Mouse (Mus musculus) spleen, embryonic (tissue): ENCODE measurements around the gene Kctd2.
"Not testable (repeated sequence)": the region's sequence is repeated elsewhere in the genome, so short reads cannot be mapped to it uniquely, and the experiment has no call there.

Experiments
- CTCF ChIA-PET: fragments of 350-600 bp; sonication (Branson Sonifier 250); formaldehyde crosslinking; loops from one replicate; lab custom pipeline; 2022; lab: Charles Lee

The Kctd2 gene

GRCm38 (mm10) chr11:115419531-115420237 lies at the start of gene Kctd2, which contains the start of gene Atp5h:
Kctd2 (plus strand) TSS chr11:115420128.
Atp5h (minus strand) TSS chr11:115419962.
- CTCF ChIA-PET = interaction anchor here (1.1 kb wide), 1 partner anchor 16 kb away, joined by 4 read pairs; the partner anchor contains the start of gene Mrpl58

DNA sequence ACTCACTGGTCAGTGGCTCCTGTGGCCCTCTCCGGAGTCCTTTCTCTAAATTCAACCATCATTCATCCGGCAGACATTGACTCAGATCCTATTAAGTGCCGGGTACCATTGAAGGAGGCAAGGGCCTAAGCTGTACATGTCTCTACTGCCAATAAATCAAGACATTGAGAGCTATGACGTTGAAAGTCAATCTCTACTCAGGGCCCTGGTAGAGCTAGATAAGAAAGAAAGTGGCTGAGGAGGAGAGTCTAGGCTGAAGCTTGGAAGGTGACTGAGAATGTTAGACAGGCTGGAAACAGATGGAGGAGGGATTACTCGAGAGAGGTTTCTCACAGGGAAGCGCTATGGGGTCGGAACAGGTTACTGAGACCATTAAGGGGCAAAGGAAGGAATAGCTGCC lies 49.6 kb upstream of the Kctd2 start:
- CTCF ChIA-PET = no interaction called here

GRCm38 (mm10) chr11:115371354-115371753 lies 48.6 kb upstream of the Kctd2 start:
- CTCF ChIA-PET = no interaction called here

DNA sequence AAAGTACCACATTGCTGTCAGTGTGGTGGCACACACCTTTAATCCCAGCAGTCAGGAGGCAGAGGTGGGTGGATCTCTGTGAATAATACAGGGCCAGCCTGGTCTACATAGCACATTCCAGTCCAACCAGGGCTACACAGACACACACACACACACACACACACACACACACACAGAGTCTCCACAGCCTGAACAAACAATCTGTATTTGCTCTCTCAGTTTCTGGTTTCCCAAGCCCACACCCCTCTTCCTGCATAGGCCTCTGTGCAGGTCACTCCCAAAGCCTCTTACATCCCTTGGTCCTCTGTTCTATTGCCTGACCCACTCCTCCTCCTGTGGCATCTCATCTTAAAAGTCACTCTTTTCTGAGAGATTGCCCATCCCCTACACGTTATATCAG lies 47.9 kb upstream of the Kctd2 start:
- CTCF ChIA-PET = no interaction called here

GRCm38 (mm10) chr11:115372737-115373136 lies 47.2 kb upstream of the Kctd2 start:
- CTCF ChIA-PET = no interaction called here

GRCm38 (mm10) chr11:115373805-115374694 lies 45.9 kb upstream of the Kctd2 start:
- CTCF ChIA-PET = no interaction called here

GRCm38 (mm10) chr11:115374695-115375425 lies 45.1 kb upstream of the Kctd2 start:
- CTCF ChIA-PET = no interaction called here

GRCm38 (mm10) chr11:115376722-115377121 lies 43.2 kb upstream of the Kctd2 start:
- CTCF ChIA-PET = no interaction called here

DNA sequence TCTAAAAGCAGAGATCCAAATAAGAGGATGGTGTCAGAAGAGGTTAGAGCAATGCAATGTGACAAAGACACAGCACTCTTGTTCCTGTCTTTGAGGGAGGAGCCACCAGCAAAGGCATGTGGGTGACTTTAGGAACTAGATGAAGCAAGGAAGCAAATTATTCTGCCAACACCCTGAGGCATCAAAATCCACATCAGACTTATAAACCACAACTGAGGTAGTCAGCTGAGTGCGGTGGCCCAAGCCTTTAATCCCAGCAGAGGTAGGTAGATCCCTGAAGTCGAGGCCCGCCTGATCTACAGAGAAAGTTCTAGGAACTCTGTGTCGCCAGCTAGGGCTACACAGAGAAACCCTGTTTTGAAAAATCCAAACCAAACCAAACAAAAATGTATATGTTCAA lies 42.7 kb upstream of the Kctd2 start:
- CTCF ChIA-PET = no interaction called here

- CTCF ChIA-PET = interaction anchor here (0.8 kb wide), 1 partner anchor 24 kb away, joined by 3 read pairs; no protein-coding TSS in a partner anchor
These were observed 42.1 kb upstream of the Kctd2 start for GRCm38 (mm10) chr11:115377854-115378253.

GRCm38 (mm10) chr11:115381276-115381675 lies 38.7 kb upstream of the Kctd2 start:
- CTCF ChIA-PET = interaction anchor here (0.6 kb wide), 1 partner anchor 23 kb away, joined by 4 read pairs; no protein-coding TSS in a partner anchor

DNA sequence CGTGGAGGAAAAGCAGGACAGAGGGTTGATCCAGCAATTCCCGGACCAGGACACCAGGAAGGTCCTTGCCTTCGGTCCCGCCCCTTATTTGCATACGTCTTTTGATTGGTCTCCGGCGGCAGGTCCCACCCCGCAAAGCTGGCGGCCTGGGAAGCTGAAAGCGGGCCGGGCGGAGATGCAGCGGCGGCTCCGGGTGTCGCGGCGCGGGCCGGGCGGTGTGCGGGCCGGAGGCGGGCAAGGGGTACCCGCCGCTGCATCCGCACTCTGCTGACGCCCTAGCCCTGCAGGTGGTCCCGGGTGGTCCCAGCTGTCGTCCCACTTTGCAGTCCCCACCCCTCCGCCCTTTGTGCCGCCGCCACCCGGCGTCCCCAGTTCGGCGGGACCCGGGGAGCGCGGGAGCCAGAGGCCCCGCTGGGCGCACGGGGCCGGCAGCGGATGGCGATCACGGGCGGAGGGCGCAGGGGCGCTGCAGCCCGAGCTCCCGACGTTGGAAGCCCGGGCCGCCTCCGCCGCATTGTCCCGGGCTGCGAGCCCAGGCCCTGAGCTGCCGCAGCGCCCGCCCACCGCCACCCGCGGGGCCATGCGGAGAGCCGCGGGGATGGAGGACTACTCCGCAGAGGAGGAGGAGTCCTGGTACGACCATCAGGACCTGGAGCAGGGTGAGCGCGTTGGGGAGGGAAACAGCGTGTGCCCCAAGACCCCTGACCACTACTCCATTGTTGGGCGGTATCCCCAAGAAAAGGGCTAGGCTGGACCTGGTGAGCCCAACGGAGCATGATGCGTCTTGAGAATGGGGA lies 38.0 kb upstream of the Kctd2 start, which contains the start of gene Cdr2l:
Gene Cdr2l (plus strand): TSS at position 174 of the 797 bp plus-strand sequence.
- CTCF ChIA-PET = interaction anchor here (0.6 kb wide), 1 partner anchor 23 kb away, joined by 4 read pairs; no protein-coding TSS in a partner anchor

DNA sequence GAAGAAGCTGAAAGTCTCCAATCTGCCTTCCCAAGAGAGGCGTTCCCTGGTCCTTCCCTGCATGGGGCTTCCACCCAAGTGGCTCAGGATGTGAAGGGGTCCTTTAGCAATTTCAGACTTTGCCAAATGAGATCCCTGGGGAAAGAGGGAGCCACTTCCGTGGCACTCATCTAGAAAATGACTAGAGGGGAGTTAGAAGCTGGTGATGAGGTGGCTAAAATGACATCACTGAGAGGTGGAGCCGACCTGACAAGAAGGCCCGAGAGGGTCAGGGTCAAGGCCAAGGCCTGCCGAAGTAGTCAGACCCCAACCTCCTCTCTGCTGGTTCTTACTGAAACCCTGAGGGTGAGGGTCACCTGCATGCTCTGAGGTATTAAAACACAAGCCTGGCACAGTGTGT lies 37.0 kb upstream of the Kctd2 start:
- CTCF ChIA-PET = no interaction called here

- CTCF ChIA-PET = no interaction called here
These were observed 36.0 kb upstream of the Kctd2 start for GRCm38 (mm10) chr11:115383701-115384474.

- CTCF ChIA-PET = no interaction called here
These were observed 35.3 kb upstream of the Kctd2 start for GRCm38 (mm10) chr11:115384587-115384986.

GRCm38 (mm10) chr11:115386859-115387258 lies 33.1 kb upstream of the Kctd2 start:
- CTCF ChIA-PET = not testable (repeated sequence)

DNA sequence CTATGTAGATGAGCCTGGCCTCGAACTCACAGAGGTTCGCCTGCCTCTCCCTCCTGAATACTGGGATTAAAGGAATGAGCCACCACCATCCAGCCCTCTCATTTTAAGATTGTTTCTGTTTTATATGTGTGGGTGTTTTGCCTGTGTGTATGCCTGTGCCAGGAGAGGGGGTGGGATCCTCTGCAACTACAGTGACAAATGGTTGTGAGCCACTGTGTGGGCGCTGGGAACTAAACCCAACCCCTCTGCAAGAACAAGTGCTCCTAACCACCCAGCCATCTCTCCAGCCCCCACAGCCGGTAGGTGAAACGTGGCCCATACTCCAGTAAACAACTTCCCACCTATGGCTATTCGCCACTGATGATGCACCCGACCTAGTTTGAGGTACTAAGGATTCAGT lies 28.6 kb upstream of the Kctd2 start:
- CTCF ChIA-PET = no interaction called here

GRCm38 (mm10) chr11:115393721-115394325 lies 26.1 kb upstream of the Kctd2 start:
- CTCF ChIA-PET = no interaction called here

DNA sequence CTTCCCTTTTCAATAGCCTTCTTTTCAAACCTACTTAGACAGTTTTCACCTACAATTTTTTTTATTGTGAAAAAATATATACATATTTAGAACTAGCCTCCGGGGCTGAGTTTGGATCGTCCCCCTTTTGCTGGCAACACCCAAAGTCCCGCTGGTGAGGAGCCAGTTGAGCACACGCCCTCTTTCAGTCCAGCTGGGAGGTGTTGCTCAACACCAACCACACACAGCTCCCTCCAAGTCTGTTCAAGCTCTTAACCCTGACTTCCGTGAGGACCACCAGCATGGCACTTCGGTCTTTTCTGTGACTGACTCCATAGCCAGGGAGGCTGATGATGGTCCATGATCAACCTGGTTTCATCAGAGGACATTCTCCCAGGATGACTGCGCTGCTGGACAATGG lies 21.8 kb upstream of the Kctd2 start:
- CTCF ChIA-PET = no interaction called here
